Mouse (Mus musculus) heart, adult 9 months (tissue): Measurements from ENCODE around the gene Vmn1r120.
"Not testable (repeated sequence)": the region's sequence is repeated elsewhere in the genome, so short reads cannot be mapped to it uniquely, and the experiment has no call there.

Source experiments
- DNase-seq, 2 experiments: peaks; one replicate each; pipeline ENCODE4 v3.0.0; 2022; ENCODE audit warnings: low spot score in 2 of 2

Vmn1r120 gene

GRCm38 (mm10) chr7:21053684-21054083, at the start of gene Vmn1r120:
Gene Vmn1r120 (minus strand): TSS chr7:21053784.
- DNase-seq = not testable (repeated sequence)

GRCm38 (mm10) chr7:21098413-21098812, 44.8 kb upstream of the Vmn1r120 start, which contains the start of gene Vmn1r121:
Gene Vmn1r121 (minus strand): TSS chr7:21098513.
- DNase-seq = not testable (repeated sequence)

GRCm38 (mm10) chr7:21012355-21012754, 41.2 kb downstream of the Vmn1r120 start, which contains the start of gene Vmn1r119:
Gene Vmn1r119 (minus strand): TSS chr7:21012455.
- not testable (repeated sequence) for DNase-seq
